Mouse (Mus musculus): ENCODE data around the gene Syne1. TPM values are rescaled to one million over a fixed set of nuclear protein-coding genes. Genes with fewer than 3 reads are reported as not detected.

Gene Syne1
- total and polyA plus RNA-seq, 3 experiments = 10.8 to 85.0 (median 59.1) TPM

- H3K27me3 ChIP-seq (ENCODE audit: insufficient read depth, low read length) = no peaks in the 10 kb centered on the region
- H3K4me3 ChIP-seq (ENCODE audit: low read depth, low read length) = no peak overlapping the region
- H3K36me3 ChIP-seq (replicated peaks) = peaks cover 27% of the 10 kb centered on the region
- no peaks in the 10 kb centered on the region for H3K4me1 ChIP-seq (ENCODE audit: insufficient read depth, low read depth, low read length)
- ATAC-seq (ENCODE audit: extremely low read depth, insufficient number of reproducible peaks, low FRiP score, poor library complexity, severe bottlenecking) (no peak), DNase-seq (ENCODE audit: low spot score) (no peak)
- no peaks in the 10 kb centered on the region for H3K9me3 ChIP-seq (replicated peaks)
- TF ChIP-seq CTCF (IDR thresholded peaks at IDR 0.05; ENCODE audit: low read depth, low read length) = no peak
- no peak for TF ChIP-seq GATA2 (IDR thresholded peaks at IDR 0.05; ENCODE audit: borderline replicate concordance, low read depth, low read length)
- TF ChIP-seq TAL1 (conservative IDR thresholded peaks at IDR 0.05; ENCODE audit: low read depth, low read length) = no peak
- TF ChIP-seq POLR2AphosphoS5 (IDR thresholded peaks at IDR 0.05; ENCODE audit: insufficient replicate concordance, low read depth, low read length) = no peak
- no peak for TF ChIP-seq GATA1 (IDR thresholded peaks at IDR 0.05; ENCODE audit: borderline replicate concordance, low read length)
Observed at GRCm38 (mm10) chr10:5070168-5070940, 480.9 kb downstream of the Syne1 start.

DNA sequence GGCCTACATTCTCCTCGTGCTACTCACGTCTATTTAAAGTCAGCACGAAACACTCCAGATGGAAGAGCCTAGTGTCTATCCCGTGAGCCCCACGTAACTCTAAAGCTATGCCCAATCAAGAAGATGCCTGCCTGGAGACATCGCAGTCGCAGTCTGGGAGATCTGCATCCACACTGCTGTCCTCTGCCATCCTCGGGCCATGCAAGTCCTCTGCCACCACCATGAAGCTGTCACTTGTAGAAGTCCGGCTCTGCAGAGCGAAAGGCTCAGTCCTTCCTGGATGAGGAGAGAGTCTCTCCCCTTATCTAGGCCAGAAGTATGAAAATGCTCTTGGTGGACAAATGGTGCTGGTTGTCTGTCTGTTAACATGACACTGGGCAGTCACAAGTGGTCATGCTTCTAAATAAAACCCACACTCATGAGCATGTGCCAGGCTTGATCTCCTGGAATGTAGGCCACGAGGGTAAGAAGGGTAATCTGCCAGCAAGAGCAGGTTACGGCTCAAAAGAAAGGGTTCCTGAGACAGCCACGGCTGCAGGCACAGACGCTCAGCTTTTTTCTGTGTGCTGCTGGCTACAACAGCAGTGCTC is 482.5 kb downstream of the Syne1 start, which contains the start of gene Gm10097:
Gm10097 (plus strand) TSS at position 517 of the 590 bp plus-strand sequence.
- Histone ChIP-seq H3K27me3 (ENCODE audit: insufficient read depth, low read length) (no peaks in the 10 kb centered on the region), H3K4me3 (ENCODE audit: low read depth, low read length) (no peak within 1 kb of the TSS), H3K4me1 (ENCODE audit: insufficient read depth, low read depth, low read length) (no peaks in the 10 kb centered on the region), H3K36me3 (replicated peaks) (peaks cover 27% of the 10 kb centered on the region), H3K9me3 (replicated peaks) (no peaks in the 10 kb centered on the region)
- TF ChIP-seq GATA2 (IDR thresholded peaks at IDR 0.05; ENCODE audit: borderline replicate concordance, low read depth, low read length) = no peak
- TF ChIP-seq GATA1 (IDR thresholded peaks at IDR 0.05; ENCODE audit: borderline replicate concordance, low read length) = no peak
- TF ChIP-seq CTCF (IDR thresholded peaks at IDR 0.05; ENCODE audit: low read depth, low read length) = no peak
- no peak for TF ChIP-seq TAL1 (conservative IDR thresholded peaks at IDR 0.05; ENCODE audit: low read depth, low read length)
- TF ChIP-seq POLR2AphosphoS5 (IDR thresholded peaks at IDR 0.05; ENCODE audit: insufficient replicate concordance, low read depth, low read length) = no peak
- DNase-seq (ENCODE audit: low spot score) (no peak), ATAC-seq (ENCODE audit: extremely low read depth, insufficient number of reproducible peaks, low FRiP score, poor library complexity, severe bottlenecking) (no peak)

GRCm38 (mm10) chr10:5067113-5067512 is 484.2 kb downstream of the Syne1 start:
- Histone ChIP-seq H3K4me1 (ENCODE audit: insufficient read depth, low read depth, low read length) (no peaks in the 10 kb centered on the region), H3K36me3 (replicated peaks) (peaks cover 30% of the 10 kb centered on the region), H3K4me3 (ENCODE audit: low read depth, low read length) (no peak overlapping the region), H3K9me3 (replicated peaks) (no peaks in the 10 kb centered on the region), H3K27me3 (ENCODE audit: insufficient read depth, low read length) (no peaks in the 10 kb centered on the region)
- TF ChIP-seq POLR2AphosphoS5 (IDR thresholded peaks at IDR 0.05; ENCODE audit: insufficient replicate concordance, low read depth, low read length) = no peak
- TF ChIP-seq CTCF (IDR thresholded peaks at IDR 0.05; ENCODE audit: low read depth, low read length) = no peak
- TF ChIP-seq TAL1 (conservative IDR thresholded peaks at IDR 0.05; ENCODE audit: low read depth, low read length) = no peak
- no peak for TF ChIP-seq GATA1 (IDR thresholded peaks at IDR 0.05; ENCODE audit: borderline replicate concordance, low read length)
- TF ChIP-seq GATA2 (IDR thresholded peaks at IDR 0.05; ENCODE audit: borderline replicate concordance, low read depth, low read length) = no peak
- DNase-seq (ENCODE audit: low spot score) (no peak), ATAC-seq (ENCODE audit: extremely low read depth, insufficient number of reproducible peaks, low FRiP score, poor library complexity, severe bottlenecking) (no peak)

DNA sequence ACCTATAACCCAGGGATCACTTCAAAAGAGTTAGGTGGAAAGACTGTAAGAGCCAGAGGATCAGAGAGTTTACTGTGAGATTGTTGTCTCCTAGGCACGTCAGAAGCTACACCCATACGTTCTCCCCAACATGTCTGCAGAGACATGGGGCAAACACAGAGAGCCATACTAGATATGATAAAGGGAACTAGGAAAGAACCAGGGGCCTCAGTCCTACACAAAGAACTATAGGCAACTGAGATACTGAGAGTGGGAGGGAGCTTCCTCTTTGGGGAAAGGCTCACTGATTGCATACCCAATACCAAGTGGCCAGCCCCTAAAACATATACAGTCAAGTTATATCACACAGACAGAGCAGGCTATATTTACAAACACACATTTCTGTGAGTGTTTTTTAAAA is 491.3 kb downstream of the Syne1 start:
- ATAC-seq (ENCODE audit: extremely low read depth, insufficient number of reproducible peaks, low FRiP score, poor library complexity, severe bottlenecking) = no peak
- no peak for DNase-seq (ENCODE audit: low spot score)
- no peaks in the 10 kb centered on the region for H3K27me3 ChIP-seq (ENCODE audit: insufficient read depth, low read length)
- no peak for TF ChIP-seq TAL1 (conservative IDR thresholded peaks at IDR 0.05; ENCODE audit: low read depth, low read length)
- no peak for TF ChIP-seq CTCF (IDR thresholded peaks at IDR 0.05; ENCODE audit: low read depth, low read length)
- TF ChIP-seq GATA2 (IDR thresholded peaks at IDR 0.05; ENCODE audit: borderline replicate concordance, low read depth, low read length) = no peak
- no peak for TF ChIP-seq POLR2AphosphoS5 (IDR thresholded peaks at IDR 0.05; ENCODE audit: insufficient replicate concordance, low read depth, low read length)
- TF ChIP-seq GATA1 (IDR thresholded peaks at IDR 0.05; ENCODE audit: borderline replicate concordance, low read length) = no peak
- H3K4me1 ChIP-seq (ENCODE audit: insufficient read depth, low read depth, low read length) = no peaks in the 10 kb centered on the region
- peaks cover 29% of the 10 kb centered on the region for H3K36me3 ChIP-seq (replicated peaks)
- no peaks in the 10 kb centered on the region for H3K9me3 ChIP-seq (replicated peaks)
- no peak overlapping the region for H3K4me3 ChIP-seq (ENCODE audit: low read depth, low read length)

- no peak overlapping the region for H3K4me3 ChIP-seq (ENCODE audit: low read depth, low read length)
- TF ChIP-seq GATA1 (IDR thresholded peaks at IDR 0.05; ENCODE audit: borderline replicate concordance, low read length) (no peak), TAL1 (conservative IDR thresholded peaks at IDR 0.05; ENCODE audit: low read depth, low read length) (no peak), CTCF (IDR thresholded peaks at IDR 0.05; ENCODE audit: low read depth, low read length) (no peak), POLR2AphosphoS5 (IDR thresholded peaks at IDR 0.05; ENCODE audit: insufficient replicate concordance, low read depth, low read length) (no peak), GATA2 (IDR thresholded peaks at IDR 0.05; ENCODE audit: borderline replicate concordance, low read depth, low read length) (no peak)
- no peaks in the 10 kb centered on the region for H3K4me1 ChIP-seq (ENCODE audit: insufficient read depth, low read depth, low read length)
- H3K9me3 ChIP-seq (replicated peaks) = no peaks in the 10 kb centered on the region
- peaks cover 32% of the 10 kb centered on the region for H3K36me3 ChIP-seq (replicated peaks)
- ATAC-seq (ENCODE audit: extremely low read depth, insufficient number of reproducible peaks, low FRiP score, poor library complexity, severe bottlenecking) (no peak), DNase-seq (ENCODE audit: low spot score) (no peak)
- H3K27me3 ChIP-seq (ENCODE audit: insufficient read depth, low read length) = no peaks in the 10 kb centered on the region
Observed at GRCm38 (mm10) chr10:5058876-5059275, 492.4 kb downstream of the Syne1 start.

- Histone ChIP-seq H3K27me3 (ENCODE audit: insufficient read depth, low read length) (no peaks in the 10 kb centered on the region), H3K4me1 (ENCODE audit: insufficient read depth, low read depth, low read length) (no peaks in the 10 kb centered on the region), H3K4me3 (ENCODE audit: low read depth, low read length) (no peak overlapping the region), H3K36me3 (replicated peaks) (peaks cover 29% of the 10 kb centered on the region), H3K9me3 (replicated peaks) (no peaks in the 10 kb centered on the region)
- TF ChIP-seq TAL1 (conservative IDR thresholded peaks at IDR 0.05; ENCODE audit: low read depth, low read length) (no peak), GATA1 (IDR thresholded peaks at IDR 0.05; ENCODE audit: borderline replicate concordance, low read length) (no peak), POLR2AphosphoS5 (IDR thresholded peaks at IDR 0.05; ENCODE audit: insufficient replicate concordance, low read depth, low read length) (no peak), CTCF (IDR thresholded peaks at IDR 0.05; ENCODE audit: low read depth, low read length) (no peak), GATA2 (IDR thresholded peaks at IDR 0.05; ENCODE audit: borderline replicate concordance, low read depth, low read length) (no peak)
- DNase-seq (ENCODE audit: low spot score) = no peak
- ATAC-seq (ENCODE audit: extremely low read depth, insufficient number of reproducible peaks, low FRiP score, poor library complexity, severe bottlenecking) = no peak
Observed at GRCm38 (mm10) chr10:5057661-5058060, 493.6 kb downstream of the Syne1 start.

All from G1E (cell line).